Mouse (Mus musculus) 416B (cell line): ENCODE data around the gene Erp27.

Source experiments
- DNase-seq: peaks from one replicate; pipeline ENCODE4 v3.0.0; 2011; ENCODE audit warnings: low read depth

The Erp27 gene

DNA sequence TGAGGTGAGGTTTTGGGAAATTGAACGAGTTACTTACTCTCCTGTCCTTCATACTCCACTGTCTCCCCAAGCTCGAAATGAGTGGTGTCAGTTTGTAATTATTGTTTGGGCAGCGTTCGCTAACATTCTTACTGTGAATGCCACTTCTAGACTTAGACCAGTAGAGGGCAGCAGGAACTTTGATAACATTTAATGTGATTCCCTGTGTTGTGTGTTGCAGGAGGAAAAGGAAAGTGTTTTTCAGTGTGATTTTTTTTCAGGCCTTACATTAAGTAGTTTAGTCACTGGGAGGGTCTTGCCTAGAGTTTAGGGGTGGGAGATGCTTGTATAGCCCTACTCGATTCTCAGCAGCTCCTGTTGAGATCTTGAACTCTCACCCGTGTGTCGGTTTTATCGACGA lies 61.0 kb downstream of the Erp27 start:
- DNase-seq: peak; percentile 79

DNA sequence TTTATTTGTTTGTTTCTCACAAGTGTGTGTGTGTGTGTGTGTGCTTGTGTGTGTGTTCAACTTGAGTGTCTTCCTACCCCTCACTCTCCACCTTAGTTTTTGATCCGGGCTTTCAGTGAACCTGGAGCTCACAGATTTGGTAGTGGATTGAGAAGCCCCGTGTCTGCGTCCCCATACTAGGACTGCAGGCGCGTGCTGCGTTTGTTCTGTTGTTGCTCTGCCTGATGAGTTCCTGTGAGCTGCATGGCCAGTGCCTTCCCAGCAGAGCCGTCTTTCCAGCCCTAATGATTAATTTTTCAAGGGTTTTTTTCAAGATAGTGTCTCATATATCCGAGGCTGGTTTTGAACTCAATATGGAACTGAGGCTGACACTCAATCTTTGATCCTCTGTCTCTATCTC lies 63.6 kb downstream of the Erp27 start:
- peak; percentile 21 for DNase-seq

DNA sequence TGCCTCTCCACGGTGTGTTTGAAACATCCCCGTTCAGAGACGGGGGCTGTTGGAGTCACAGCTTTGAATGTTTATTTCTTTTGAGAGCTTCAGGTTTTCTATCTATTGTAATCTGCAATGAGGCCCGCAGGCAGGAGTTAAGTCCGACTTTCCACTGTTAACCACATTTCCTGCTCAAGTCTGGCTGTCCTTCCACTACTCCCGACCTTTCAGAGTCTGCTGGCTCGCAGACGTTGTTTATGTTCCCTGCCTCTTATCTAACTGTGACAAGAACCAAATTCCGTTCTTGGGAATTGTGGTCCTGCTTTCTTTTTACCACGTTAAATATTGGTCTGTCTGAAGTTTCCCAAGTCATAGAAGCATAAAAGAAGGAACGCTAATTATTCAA lies 64.1 kb downstream of the Erp27 start:
- DNase-seq: no peak
